Comparison of ENCODE assay signal across 9 mouse cellular contexts in genomic region chr7:66789860-66790748, GRCm38 (mm10). TPM values are rescaled to one million over a fixed set of nuclear protein-coding genes. Genes with fewer than 3 reads are reported as not detected.
DNase-seq lines count a peak whose midpoint lies in the region; ATAC-seq and TF ChIP-seq lines count a peak whose summit lies in the region.
"Had no signal": no experiment of that assay in that cellular context is flagged by ENCODE, and none has a peak within 500 bp of the region (broad histone marks: within the 10 kb centered on the region; RNA-seq: fewer than 3 reads in every experiment).

No protein-coding gene starts in this region.

- H3K4me2 ChIP-seq in embryonic facial prominence, embryonic 14.5 days (ENCODE audit: low read depth, low read length), result no peak overlapping the region
- no peak overlapping the region for H3K4me2 ChIP-seq in kidney, postnatal 0 days (ENCODE audit: low read length)
- H3K4me2 ChIP-seq: neural tube, embryonic 12.5 days had no signal

- H3K36me3 ChIP-seq in embryonic facial prominence, embryonic 14.5 days (ENCODE audit: control insufficient read depth, insufficient read depth, low read length), result no peaks in the 10 kb centered on the region
- no peaks in the 10 kb centered on the region for H3K36me3 ChIP-seq in kidney, postnatal 0 days (ENCODE audit: insufficient read depth, low read length)
- H3K36me3 ChIP-seq: neural tube, embryonic 12.5 days had no signal

- H3K9me3 ChIP-seq in embryonic facial prominence, embryonic 14.5 days (ENCODE audit: control insufficient read depth, low read length), result no peaks in the 10 kb centered on the region
- no peaks in the 10 kb centered on the region for H3K9me3 ChIP-seq in kidney, postnatal 0 days (replicated peaks; ENCODE audit: low read length)
- H3K9me3 ChIP-seq: neural tube, embryonic 12.5 days had no signal

- no peaks in the 10 kb centered on the region for H3K27me3 ChIP-seq in embryonic facial prominence, embryonic 14.5 days (replicated peaks; ENCODE audit: control insufficient read depth, insufficient read depth, low read length)
- no peaks in the 10 kb centered on the region for H3K27me3 ChIP-seq in kidney, postnatal 0 days (ENCODE audit: insufficient read depth, low read length)
- H3K27me3 ChIP-seq: neural tube, embryonic 12.5 days had no signal

- peak; percentile 12 for DNase-seq in retina, postnatal 1 day
- no peak for DNase-seq in retina, embryonic 14.5 days (ENCODE audit: low spot score)
- peak; percentile 33 for DNase-seq in embryonic facial prominence, embryonic 14.5 days (ENCODE audit: low spot score)
- DNase-seq in kidney, postnatal 0 days (ENCODE audit: low spot score), result peak; percentile 35
- no peak for DNase-seq in left cerebral cortex, postnatal 14 days (ENCODE audit: low spot score in 2 of 2)
- no peak for DNase-seq in cerebellum, adult 11-12 months
- no peak for DNase-seq in left cerebral cortex, adult 18-20 months (ENCODE audit: low spot score in 2 of 2)

- WGBS in embryonic facial prominence, embryonic 14.5 days, result 41% methylated on average over 6 of the region's 8 CpGs
- WGBS in kidney, postnatal 0 days, result 30% methylated on average over 8 of the region's 8 CpGs

- TF ChIP-seq CTCF in kidney, postnatal 0 days (IDR thresholded peaks at IDR 0.05; ENCODE audit: low read depth), result no peak

- no peak overlapping the region for H3K27ac ChIP-seq in embryonic facial prominence, embryonic 14.5 days (replicated peaks; ENCODE audit: low read depth, low read length)
- H3K27ac ChIP-seq in kidney, postnatal 0 days, result peak overlapping the region; percentile 36
- H3K27ac ChIP-seq: neural tube, embryonic 12.5 days had no signal

- H3K4me3 ChIP-seq in embryonic facial prominence, embryonic 14.5 days (ENCODE audit: low read depth, low read length), result no peak overlapping the region
- no peak overlapping the region for H3K4me3 ChIP-seq in kidney, postnatal 0 days (replicated peaks; ENCODE audit: low read depth, low read length)
- H3K4me3 ChIP-seq: neural tube, embryonic 12.5 days had no signal

- 0 out of 2 replicates have a peak, but pooled peaks cover 7% of the 10 kb centered on the region for H3K4me1 ChIP-seq in embryonic facial prominence, embryonic 14.5 days (ENCODE audit: control insufficient read depth, insufficient read depth, low read length)
- H3K4me1 ChIP-seq in kidney, postnatal 0 days (replicated peaks; ENCODE audit: insufficient read depth, low read length), result peaks cover 9% of the 10 kb centered on the region

- ATAC-seq in embryonic facial prominence, embryonic 14.5 days (ENCODE audit: low read depth), result no peak
- ATAC-seq in kidney, postnatal 0 days (replicated peaks; ENCODE audit: low FRiP score, low read depth), result peak; percentile 79
- 0 out of 2 replicates have a peak, but pooled peaks have one; percentile 11 for ATAC-seq in megakaryocyte progenitor cell, adult 5-6 weeks (replicated peaks; ENCODE audit: poor library complexity)

- H3K9ac ChIP-seq in embryonic facial prominence, embryonic 14.5 days (ENCODE audit: low read depth, low read length), result no peak overlapping the region
- H3K9ac ChIP-seq in kidney, postnatal 0 days (ENCODE audit: low read depth, low read length), result no peak overlapping the region
- H3K9ac ChIP-seq: neural tube, embryonic 12.5 days had no signal

- intact Hi-C loops in left cerebral cortex, postnatal 14 days (cut with DNase I), result no loop called here

RNA-seq across cellular contexts. Expression of gene Cers3, which starts 46.8 kb away (rescaled TPM):
- 5.0 and 6.7 TPM in 2 replicates for polyA plus RNA-seq in embryonic facial prominence, embryonic 14.5 days (2014; fragmentation: Nextera tagmentation; extraction: Ambion mirVana)
- 2.1 and 2.7 TPM in 2 replicates for polyA plus RNA-seq in kidney, postnatal 0 days (2015; fragmentation: Nextera tagmentation; extraction: Ambion mirVana)
- 0.29 TPM in 1 of 2 replicates, not detected in the other for total RNA-seq in megakaryocyte progenitor cell, adult 5-6 weeks (2015)
- total RNA-seq in megakaryocyte progenitor cell, adult 5-6 weeks (2017), result not detected in 2 replicates
- total RNA-seq in left cerebral cortex, postnatal 14 days (2021), result under 1 TPM; 0.42 to 0.74 TPM
- under 1 TPM; 0.35 to 0.42 TPM for total RNA-seq in left cerebral cortex, adult 18-20 months (2021)

RNA-seq across cellular contexts. Expression of gene Adamts17, which starts 49.4 kb away (rescaled TPM):
- 11.2 and 12.5 TPM in 2 replicates for polyA plus RNA-seq in embryonic facial prominence, embryonic 14.5 days (2014; fragmentation: Nextera tagmentation; extraction: Ambion mirVana)
- 1.5 and 3.1 TPM in 2 replicates for polyA plus RNA-seq in kidney, postnatal 0 days (2015; fragmentation: Nextera tagmentation; extraction: Ambion mirVana)
- total RNA-seq in megakaryocyte progenitor cell, adult 5-6 weeks (2015), result 0.17 and 0.20 TPM in 2 replicates
- 0.04 and 0.27 TPM in 2 replicates for total RNA-seq in megakaryocyte progenitor cell, adult 5-6 weeks (2017)
- total RNA-seq in left cerebral cortex, postnatal 14 days (2021), result 10 to 100 TPM; 13.8 TPM
- total RNA-seq in left cerebral cortex, adult 18-20 months (2021), result 10 to 100 TPM in 1 of 2 experiments, 1 to 10 TPM in 1; 9.8 to 15.0 TPM

Comparison
In these comparisons a context has a peak if more than half of its experiments do, and no peak if none do; other contexts are left out.
1. DNase-seq: peak in retina, postnatal 1 day (single experiment), embryonic facial prominence, embryonic 14.5 days (single experiment) and kidney, postnatal 0 days (single experiment); none in retina, embryonic 14.5 days (single experiment), left cerebral cortex, postnatal 14 days (0 of 2), cerebellum, adult 11-12 months (single experiment) and left cerebral cortex, adult 18-20 months (0 of 2).
2. RNA of gene Adamts17, which starts 49.4 kb away (total RNA-seq): 9.8 to 15.0 TPM in left cerebral cortex, adult 18-20 months and 13.8 TPM in left cerebral cortex, postnatal 14 days; 0.04 to 0.27 TPM in megakaryocyte progenitor cell, adult 5-6 weeks; every median in the first group is over 4 times any median in the second.